Mouse (Mus musculus) right cerebral cortex, postnatal 4 days (tissue): ENCODE data around the gene Ttc7b.

Source experiments
- DNase-seq: peaks from one replicate; pipeline ENCODE4 v3.0.0-alpha.2; 2022

Gene Ttc7b

DNA sequence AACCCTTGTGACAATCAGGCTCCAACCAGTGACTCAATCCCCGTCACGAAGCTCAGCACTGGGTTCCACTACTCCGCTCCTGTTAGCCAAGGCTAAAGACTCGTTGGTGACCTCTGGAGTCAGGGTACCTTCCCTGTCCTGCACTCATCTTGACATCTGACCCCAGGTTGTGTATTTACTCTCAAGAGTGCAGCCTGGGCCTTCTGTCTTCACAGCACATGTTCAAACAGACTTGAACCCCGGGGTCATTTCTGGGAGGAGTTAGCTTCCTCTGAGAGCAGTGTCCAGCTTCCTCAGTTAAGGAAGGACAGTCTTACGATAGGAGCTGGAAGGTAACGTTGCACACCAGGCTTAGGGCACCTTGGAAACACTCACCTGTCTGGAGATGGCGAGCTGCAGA is 144.8 kb downstream of the Ttc7b start:
- DNase-seq = no peak

DNA sequence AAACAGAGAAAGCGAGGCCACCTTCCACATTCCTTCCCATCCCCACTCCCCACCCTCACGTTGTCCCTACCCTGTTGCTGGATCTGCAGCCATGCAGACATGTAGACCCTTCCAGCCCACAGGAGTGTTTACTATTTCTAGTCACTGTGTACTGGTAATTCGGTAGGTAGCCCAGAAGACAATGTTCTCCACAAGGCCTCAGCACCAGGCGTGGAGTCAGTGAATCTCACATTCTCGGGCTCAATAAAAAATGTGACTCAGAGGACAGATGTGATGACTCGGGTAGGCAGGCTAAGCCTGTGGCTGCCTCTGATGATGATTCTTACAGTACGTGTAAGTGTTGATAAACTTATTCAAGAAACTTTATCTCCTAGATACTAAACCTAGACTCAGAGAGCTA is 147.8 kb downstream of the Ttc7b start:
- no peak for DNase-seq

DNA sequence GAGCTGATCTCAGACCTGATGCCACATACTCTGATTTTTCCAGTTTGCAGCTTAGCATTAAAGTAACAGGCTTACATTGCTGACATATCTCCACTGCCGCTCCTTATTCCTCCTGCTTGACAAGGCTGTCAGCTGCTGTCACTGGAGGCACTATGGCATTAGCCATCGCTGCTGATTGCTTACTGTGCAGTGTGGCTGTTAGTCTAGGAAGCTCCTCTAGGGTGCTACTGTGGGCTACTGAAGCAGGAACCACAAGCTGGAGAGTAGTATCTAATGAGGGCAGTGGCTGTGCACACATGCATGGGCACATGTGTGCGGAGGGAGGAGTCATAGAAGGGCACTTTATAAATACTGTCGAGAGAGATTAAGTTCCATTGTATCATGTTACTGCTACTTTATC is 148.6 kb downstream of the Ttc7b start:
- DNase-seq = no peak

DNA sequence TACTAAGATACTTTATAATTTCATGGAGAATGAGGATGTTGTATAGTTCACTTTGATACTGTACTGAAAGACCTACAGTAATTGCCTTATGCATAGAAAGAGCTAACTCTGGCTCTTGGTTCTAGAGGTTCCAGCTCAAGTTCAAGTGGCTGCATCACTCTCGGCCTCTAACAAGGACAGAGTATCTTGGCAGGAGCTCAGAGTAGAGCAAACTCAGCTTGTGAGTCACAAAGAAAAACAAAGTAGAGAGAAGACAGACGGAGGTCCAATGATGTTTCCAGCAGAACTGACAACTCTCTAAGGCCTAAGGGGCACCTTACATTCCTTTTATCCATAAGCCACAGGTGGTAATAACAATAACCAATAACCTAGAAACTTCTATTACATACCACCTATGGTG is 150.8 kb downstream of the Ttc7b start:
- DNase-seq = no peak

DNA sequence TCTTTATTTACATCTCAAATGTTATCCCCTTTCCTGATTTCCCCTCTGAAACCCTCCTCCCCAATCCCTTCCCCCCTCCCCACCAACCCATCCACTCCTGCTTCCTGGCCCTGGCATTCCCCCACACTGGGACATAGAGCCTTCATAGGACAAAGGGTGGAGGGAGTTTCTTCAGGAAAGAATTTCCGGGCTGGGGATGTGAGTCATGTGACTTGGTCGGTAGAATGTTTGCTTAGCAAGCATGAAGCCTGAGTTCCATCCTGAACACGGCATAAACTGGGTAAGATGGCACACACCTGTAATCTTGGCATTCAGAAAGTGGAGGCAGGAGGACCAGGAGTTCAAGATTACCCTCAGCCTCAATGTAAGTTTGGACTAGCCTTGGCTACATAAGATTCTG is 151.4 kb downstream of the Ttc7b start:
- no peak for DNase-seq

DNA sequence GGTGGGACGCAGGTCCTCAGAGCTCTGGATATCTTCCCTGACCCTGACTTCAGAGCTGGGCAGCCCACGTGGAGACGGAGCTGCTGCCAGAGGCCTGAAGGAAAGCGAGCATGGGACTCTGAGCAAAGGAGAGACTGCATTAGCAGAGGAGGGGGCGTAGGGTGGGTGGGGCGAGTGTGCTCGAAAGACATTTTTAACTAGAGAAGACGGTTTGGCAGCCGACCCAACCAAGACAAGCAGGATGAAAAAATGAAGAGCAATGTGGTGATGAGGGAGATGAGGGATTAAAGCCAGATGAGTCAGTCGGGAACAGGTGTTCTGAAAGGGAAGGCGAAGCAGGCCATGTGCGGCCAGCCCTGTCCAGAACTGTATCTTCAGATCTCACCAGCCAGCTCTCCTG is 159.3 kb downstream of the Ttc7b start:
- peak; percentile 50 for DNase-seq

DNA sequence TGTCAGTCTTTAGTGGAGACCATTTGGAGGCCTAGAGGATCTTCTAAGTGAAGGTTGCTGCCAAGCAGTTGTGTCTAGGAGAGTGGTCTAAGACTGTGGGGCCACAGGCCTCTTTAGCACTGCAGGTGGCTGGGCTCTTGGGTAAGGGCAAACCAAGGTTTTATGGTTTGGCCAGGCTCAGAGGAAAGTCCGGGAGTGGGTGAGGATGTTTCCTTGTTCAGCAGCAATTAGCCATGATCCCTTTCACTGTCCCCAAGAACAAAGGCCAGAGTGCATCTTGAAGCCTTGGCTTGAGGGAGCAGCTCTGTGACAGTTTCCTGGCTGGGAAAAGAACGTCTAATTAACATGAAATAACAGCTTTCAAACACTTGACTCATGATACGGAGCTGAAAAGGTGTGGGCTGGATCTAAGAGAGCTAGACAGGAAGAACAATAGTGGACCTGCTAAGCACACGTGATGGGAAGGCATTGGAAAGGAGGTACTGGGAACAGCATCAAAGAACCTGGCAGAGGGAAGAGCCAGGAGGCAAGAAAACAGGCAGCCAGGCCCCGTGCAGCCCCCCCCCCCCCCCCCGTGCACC is 162.5 kb downstream of the Ttc7b start:
- no peak for DNase-seq

DNA sequence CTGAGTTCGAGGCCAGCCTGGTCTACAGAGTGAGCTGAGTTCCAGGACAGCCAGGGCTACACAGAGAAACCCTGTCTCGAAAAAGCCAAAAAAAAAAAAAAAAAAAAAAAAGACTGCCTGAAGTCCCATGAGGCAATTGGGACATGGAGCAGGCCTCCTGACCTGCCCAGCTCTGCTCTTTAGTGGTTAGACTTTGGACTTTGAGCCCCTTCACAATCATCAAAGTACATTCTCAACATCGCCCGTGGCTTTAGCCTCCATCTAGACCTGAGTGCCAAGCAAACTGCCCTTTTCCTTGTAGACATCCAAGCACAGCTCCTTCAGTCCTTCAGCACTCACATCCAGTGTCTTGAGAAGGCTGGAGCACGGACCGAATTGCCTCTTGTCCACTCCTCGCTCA is 164.2 kb downstream of the Ttc7b start:
- no peak for DNase-seq

DNA sequence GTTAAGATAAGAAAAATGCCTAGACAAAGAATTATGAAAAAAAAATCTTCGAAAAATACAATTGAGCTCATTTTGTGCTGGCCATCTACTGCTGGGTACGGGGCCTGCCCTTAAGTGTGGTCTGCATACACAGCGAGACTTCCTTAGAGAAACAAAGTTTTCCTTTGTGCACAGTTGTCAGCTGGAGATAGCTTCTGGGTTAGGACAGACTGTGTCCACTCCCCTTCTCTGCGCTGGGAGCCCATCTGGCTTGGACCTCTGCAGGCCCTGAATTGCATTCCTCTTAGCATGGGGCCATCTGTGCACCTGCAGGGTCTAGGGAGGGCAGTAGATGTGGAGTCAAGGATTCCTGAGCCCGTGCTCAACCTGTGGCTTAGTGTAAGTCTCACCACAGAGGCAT is 165.1 kb downstream of the Ttc7b start:
- no peak for DNase-seq

DNA sequence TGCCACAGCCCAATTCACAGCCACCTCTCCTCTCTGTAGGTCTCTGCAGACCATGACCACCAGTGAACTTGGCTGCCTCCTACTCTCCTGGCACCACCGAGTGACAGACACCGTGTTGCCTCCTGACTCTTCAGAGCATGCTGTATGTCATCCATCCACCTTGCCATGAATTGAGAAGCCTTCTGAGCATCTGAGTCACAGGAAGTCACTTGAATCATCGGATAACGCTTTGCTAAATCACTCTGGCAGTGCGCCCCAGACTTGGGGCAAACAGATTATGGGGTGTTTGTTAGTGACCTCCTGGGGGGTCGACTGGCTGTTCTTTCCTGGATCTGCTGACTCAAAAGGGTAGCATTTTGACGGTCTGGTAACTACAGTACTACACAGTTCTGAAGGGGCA is 166.7 kb downstream of the Ttc7b start:
- DNase-seq = no peak

DNA sequence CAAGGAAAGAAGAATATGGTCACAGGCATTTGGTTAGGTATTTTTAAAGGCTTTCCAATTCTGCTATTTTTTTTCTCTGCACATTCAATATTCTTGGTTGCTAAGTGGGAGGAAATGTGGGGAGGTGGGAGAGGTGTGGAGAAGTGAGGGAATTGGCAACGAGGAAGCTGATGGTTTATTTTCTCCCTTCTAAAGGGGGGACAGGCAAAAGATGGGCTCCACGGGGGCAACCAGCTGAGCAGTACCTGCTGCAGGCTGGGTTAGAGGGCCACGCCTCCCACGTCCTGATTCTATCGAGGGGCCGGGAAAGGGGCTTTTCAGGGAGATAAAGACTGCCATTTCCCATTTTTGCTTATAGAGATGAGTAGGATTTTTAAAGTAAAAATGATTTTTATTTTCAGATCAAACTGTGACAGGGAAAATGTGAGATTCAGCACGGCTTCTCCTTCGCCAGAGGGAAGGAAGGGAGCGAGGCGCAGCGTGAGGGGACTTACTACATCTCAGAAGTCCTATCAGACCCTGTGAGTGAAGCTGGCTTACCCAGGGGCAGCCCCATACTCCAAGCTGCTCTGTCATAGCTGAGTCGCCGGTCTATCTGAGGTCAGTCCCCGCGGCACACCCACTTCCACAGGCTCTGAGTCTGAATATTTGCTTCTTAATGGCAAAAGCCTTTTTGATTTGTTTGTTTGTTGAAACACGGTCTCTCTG is 167.4 kb downstream of the Ttc7b start:
- no peak for DNase-seq

DNA sequence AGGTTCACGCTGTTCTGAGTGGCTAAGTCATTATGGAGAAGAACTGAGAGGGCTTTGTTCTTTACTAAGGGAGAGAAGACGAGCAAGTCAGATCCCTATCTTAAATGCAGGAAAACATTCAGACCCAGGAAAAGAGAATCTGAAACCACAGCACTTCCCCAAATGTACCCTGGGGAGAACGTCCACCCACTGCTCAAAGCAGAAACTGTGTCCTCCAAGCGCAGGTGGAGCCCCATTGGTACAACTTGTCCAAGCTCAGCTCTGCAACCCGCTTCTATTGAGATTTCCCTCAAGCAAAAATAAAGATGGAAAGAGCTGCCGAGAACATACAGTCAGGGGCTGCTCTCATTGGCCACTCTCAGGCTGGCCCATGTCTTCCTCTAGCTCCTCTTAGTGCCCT is 168.5 kb downstream of the Ttc7b start:
- no peak for DNase-seq

DNA sequence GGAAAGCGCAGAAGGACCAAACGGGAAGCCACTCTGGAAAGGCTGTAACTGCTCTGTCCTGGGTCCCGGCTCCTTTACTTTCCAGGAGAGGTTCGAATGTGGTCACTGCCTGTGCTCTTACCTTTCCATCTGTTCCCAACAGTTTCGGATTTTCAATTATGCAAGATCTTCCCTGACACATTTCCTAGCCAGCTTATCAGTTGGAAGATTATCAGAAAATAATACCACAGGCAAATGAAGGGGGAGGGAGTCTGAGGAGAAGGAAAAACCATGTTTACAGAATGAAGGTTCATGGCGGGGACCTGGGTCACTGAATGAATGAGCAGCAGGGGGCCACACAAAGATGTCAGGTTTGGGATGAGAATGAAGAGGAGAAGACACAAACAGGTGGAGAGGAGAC is 177.1 kb downstream of the Ttc7b start:
- no peak for DNase-seq

DNA sequence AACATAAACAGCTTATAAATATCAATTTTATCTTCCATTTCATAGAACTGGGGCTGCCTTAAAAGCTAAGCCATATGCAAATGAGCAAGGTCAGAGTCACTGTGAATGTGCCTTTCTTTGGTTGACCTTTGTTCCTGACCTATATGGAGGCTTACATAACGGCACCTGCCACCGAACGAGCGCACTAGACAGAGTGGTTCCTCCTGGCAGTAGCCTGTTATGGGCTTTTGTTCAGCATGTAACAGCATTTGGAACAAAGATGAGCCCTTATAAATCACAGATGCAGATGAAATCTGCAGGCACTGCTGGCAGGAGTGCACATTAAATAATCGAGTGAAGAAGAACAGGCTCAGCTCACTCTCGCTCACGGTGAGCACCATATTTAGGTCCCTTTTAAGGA is 179.0 kb downstream of the Ttc7b start:
- DNase-seq = no peak

DNA sequence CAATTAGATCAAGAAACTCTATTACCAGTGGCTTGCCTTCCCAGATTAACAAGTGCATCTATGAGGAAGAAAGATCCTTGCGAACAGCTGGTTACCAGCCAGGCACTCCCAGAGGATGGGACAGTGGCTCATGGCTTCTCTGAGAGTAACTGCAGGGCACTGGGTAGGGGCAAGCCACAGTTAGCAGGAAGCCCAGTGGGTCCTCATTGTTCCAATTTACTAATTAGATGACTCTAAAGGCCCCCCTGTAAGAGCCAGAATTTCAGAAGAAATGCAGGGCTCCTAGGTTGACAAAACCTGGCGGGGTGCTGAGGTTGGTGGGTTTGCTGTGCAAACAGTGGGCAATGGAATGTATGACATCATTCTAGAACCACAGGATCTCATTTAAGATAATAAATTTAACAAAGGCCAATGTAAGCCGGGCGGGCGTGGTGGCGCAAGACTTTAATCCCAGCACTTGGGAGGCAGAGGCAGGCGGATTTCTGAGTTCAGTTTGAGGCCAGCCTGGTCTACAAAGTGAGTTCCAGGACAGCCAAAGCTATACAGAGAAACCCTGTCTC is 179.6 kb downstream of the Ttc7b start:
- no peak for DNase-seq

DNA sequence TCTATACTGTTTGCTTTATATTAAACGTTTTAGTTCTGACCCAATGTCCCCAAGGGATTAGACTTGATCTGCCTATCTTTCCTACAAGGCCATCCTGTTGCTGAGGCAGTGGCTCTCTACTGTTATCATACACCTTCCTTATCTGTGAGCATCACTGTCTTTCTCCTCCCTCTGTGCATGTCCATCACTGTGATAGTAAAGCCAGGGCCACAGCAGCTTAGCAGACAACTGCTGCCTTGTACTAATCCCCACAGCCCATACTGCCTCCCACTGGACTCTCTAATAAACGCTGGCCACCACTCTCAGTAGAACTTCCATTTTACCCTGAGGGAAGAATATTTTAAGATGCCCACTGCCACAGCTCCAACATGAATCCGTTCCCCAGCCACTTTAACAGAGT is 182.6 kb downstream of the Ttc7b start:
- no peak for DNase-seq

DNA sequence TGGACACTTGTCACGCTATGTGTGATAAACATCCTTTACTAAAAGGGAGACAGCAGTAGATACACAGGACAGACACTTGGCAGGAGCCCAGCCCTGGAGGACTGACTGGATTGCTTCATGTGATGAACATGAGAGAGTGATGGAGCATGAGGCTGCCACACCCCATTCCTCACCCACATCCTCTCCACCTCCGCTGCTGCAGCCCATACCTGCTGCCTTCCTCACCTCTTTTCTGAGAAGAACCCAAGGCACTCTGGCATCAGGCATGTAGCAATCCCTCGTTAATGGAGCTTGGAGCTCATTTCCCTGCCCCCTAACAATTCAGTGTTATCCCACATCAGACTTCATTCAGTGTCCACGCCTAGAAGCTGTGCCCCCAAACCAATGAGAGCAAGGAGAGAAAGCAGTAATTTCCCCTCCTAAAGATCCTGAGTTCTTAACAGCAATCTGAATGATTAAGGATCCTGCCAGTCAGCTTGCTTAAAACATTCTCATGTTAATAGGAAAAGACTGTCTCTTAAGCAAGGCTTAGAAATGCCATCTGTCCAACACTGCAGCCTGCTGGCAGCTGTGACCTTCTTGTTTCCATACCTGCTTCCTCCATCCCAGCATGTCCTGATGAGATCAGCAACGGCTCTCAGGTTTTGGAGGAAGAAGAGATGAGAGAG is 183.1 kb downstream of the Ttc7b start:
- DNase-seq = no peak

DNA sequence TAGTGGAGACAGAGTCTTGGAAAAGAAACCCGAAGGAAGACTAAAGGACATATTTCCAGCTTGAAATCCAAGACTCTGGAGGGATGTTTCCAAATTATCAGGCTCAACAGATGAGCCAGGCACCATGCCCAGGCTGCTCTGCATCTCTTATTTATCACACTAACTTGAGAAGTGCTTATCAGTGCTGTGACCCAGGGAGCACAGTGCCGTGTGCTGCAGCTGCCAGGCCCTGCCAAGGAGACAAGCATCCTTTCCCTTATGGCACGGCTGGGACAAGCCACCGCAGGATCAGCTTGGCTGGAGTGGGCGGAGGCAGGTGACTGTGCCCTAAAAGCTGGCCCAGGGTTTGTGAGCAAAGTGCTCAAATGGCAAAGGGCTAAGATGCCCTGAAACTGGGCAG is 184.4 kb downstream of the Ttc7b start:
- DNase-seq = no peak

DNA sequence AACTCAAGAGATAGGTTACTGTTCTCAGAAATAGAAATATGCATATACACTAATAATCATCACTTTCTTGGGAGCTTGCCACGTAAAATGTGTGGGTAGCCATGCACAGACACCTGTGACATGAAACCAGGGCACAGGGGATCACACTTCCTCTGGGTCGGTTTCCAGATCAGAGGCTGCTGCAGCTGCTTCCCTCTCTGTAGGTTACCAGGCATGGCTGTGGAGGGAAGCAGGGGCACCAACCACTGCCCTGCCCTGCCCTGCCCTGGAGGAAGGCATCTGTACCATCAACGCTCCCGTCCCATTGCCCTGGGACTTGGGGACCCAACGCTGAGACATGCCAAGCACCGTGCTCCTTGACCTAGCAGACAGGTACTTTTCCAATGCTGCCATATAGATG is 188.8 kb downstream of the Ttc7b start:
- no peak for DNase-seq

DNA sequence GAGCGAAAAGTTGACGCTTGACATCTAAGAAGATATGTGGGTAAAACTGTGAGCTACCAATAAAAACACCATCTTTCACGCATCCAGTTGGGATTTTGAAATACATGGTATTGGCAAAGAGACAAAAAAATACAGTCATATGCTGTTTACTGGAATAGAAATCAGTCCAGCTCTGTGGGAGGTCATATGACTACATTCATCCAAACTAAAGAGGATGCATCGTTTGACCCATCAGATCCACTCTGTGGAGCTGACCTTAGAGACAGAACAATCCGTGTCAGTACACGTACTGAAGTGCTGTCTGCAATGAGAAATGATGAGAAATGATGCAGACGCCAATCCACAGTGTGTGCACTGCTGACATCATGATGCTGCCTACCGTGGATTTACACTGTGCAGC is 190.4 kb downstream of the Ttc7b start:
- DNase-seq = no peak

DNA sequence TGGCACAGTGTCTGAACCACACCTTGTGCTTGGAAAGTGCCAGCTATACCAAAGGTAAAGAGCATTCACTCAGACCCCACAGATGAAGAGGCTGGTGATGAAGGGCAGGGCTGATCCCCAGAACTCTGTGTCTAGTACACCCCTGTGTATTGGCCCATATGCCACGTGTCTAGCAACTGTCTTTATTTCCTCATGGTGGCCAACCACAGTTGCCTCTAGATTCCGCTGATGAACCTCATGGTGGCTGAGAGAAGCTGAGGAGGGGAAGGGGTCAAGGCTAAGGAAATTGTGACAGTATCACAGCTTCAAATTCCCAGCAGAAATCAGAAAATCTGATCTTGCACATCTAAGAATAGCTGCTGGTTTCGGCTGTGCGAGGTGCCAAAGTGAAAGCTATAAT is 191.6 kb downstream of the Ttc7b start:
- no peak for DNase-seq

DNA sequence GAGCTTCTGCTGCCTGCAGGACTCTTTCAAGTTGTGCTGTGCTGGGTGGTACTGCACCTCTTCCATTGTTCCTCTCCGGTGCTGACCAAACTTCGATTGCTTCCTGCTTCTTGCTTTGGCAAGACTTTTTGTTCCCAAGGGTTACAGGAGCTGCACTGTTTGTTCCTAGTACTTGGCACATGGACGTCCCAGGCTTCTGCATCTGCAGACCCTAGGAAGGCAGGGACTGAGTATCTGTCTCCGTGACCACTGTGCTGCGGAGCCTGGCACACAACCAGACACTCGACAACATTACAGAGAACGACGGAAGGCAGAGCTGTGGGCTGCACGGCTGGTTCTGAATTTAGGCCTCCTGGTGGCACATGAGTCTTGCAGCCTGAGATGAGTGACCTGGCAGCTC is 192.1 kb downstream of the Ttc7b start:
- no peak for DNase-seq

DNA sequence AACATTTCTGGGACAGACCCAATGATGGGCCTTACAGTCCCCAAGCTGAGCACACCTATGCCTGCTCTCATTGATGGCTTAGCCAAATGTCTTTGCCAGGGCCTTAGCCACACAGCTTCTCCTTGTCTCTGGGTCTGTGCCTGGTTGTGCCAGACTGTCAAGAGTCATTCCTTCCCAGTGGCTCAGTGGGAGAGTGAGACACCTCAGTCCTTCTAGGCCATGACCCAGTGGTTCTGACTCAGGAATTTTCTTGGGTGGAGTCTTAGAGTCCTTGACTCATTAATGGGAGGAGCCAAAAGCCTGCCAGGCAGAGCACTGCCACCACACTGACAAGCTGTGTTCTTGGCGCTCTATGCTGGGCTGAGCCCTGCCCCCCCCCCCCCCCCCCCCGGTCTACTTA is 193.9 kb downstream of the Ttc7b start:
- no peak for DNase-seq

DNA sequence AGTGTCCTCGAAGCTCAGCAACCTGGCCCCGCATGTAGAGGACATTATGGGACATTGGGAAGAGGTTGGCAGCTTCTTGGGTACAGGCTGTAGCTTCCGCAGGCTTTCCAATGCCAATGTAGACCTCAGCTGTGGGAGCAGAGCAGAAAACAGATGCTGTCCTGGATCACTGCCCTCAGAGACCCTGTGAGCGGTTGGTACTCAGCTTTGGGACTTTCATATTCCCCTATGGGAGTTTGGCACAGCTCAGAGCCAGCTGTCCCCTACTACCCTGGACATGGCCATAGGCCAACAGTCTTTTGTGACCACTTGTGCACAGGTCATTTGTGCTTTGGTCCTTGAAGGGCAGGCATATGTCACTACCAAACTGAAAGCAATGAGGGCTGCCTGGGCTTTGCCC is 195.0 kb downstream of the Ttc7b start:
- DNase-seq = no peak
